Mouse (Mus musculus): ENCODE results near the gene Krtap16-3. TPM values are rescaled to one million over a fixed set of nuclear protein-coding genes. Genes with fewer than 3 reads are reported as not detected.

Krtap16-3 gene
- total RNA-seq (2014; fragmentation: Nextera tagmentation) (not detected in 2 replicates), total RNA-seq (2017) (not detected in 2 replicates)

DNA sequence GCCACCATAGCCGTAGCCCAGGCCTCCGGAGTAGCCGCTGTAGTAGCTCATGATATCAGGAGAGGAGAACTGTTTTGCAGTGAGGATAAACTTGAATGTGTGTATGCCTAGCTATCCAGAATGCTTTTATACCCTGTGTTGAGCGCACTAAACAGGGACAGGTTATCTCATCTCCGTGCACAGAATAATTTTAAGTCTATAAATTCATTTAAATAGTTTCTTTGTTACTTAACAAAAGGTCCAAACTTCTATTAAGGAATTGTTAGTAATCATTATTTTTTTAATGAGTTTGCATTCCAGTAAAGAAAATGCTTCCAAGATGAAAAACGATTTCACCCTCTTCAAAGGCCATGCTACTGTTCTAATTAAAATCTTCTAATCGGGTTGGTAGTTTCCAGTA lies at the start of gene Krtap16-3:
Gene Krtap16-3, minus strand, starts transcription at position 101 of the 400 bp plus-strand sequence.
- no peak for ATAC-seq (replicated peaks; ENCODE audit: poor library complexity, severe bottlenecking)

DNA sequence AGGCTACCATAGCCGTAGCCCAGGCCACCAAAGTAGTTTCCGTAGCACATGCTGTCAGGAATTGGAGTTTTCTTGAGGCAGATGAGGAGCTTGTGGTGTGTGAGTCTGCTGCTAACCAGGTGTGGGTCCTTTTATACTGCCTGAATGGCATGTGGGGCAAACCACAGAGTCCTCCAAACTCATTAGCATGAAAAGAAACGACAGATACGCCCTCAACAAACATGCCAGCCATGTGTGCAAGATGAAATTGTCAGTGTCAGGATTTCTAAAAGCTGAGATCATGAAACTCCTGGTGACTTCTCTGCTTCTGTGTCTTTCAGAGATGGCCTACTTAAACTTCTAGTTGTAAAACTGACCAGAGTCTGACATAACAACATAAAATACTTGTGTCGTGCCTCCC lies 48.0 kb upstream of the Krtap16-3 start, which contains the start of gene Krtap22-2:
Gene Krtap22-2, minus strand, starts transcription at position 101 of the 400 bp plus-strand sequence.
- no peak for ATAC-seq (replicated peaks; ENCODE audit: poor library complexity, severe bottlenecking)

DNA sequence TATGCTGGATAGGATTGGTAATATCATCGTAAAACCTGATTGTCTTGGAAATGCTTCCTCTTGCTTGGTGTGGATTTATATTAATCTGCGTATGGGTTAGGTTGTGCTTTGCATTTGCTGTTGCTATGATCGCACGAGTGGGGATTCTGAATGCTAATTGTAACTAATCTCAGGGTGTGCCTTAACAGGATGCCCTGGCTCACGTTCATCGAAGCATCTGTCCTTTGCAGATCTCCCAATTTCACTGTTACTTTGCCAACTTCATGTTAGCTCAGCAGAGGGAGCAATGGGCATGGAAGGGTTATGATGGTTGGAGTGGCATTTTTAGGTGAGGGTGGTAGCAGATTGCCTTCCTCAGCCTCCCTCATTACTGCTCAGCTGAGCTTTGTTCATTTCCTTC lies 21.6 kb downstream of the Krtap16-3 start:
- no peak for ATAC-seq (replicated peaks; ENCODE audit: poor library complexity, severe bottlenecking)

DNA sequence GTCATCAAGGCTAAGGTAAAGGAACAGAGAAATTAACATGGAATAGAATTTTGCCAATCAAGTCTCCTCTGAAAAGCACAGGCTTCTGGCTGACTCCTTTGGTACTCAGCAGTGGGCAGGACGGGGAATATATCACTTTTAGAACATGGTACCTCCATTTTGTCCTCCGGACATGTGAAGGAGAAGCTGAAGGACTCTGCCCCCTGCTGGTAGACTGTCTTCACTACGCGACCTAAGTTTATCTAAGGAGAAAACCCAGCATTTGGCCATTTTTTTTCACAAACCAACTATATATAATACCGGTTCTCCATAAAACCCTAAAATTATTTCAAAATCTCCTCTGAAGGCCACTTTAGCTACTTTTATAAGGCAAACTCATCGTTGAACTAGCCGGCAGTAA lies 24.4 kb downstream of the Krtap16-3 start:
- ATAC-seq (replicated peaks; ENCODE audit: poor library complexity, severe bottlenecking), result no peak

DNA sequence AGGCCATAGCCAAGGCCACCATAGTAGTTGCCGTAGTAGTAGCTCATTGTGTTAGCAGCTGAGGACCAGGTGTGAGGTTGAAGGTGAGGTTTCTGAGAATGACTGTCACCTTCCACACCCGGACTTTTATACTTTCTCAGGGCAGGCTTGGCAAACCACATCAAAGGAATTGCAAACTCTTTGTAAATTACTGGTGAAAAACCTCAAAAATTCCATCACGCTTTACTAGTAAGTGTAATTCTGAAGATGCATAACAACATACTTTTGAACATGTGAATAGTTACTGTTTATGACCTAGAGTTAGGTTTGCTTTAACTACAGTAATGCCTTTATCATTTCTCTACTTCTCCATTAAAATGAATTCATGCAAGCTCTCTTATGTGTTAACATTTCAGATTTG lies 30.5 kb downstream of the Krtap16-3 start, which contains the start of gene Krtap19-9b:
Gene Krtap19-9b, minus strand, starts transcription at position 101 of the 400 bp plus-strand sequence.
- no peak for ATAC-seq (replicated peaks; ENCODE audit: poor library complexity, severe bottlenecking)

Other genes starting within 250 kb of the Krtap16-3 start
- not detected in 2 replicates for gene Krtap13-1, start 234.0 kb downstream of the Krtap16-3 start, total RNA-seq (2014; fragmentation: Nextera tagmentation)
- not detected in 2 replicates for gene Krtap13-1, start 234.0 kb downstream of the Krtap16-3 start, total RNA-seq (2017)
- gene Krtap13, start 211.2 kb downstream of the Krtap16-3 start, total RNA-seq (2014; fragmentation: Nextera tagmentation), result not detected in 2 replicates
- gene Krtap13, start 211.2 kb downstream of the Krtap16-3 start, total RNA-seq (2017), result not detected in 2 replicates
- not detected in 2 replicates for gene 2310034C09Rik, start 204.0 kb downstream of the Krtap16-3 start, total RNA-seq (2014; fragmentation: Nextera tagmentation)
- gene 2310034C09Rik, start 204.0 kb downstream of the Krtap16-3 start, total RNA-seq (2017), result not detected in 2 replicates
- not detected in 2 replicates for gene 2310057N15Rik, start 188.7 kb downstream of the Krtap16-3 start, total RNA-seq (2014; fragmentation: Nextera tagmentation)
- gene 2310057N15Rik, start 188.7 kb downstream of the Krtap16-3 start, total RNA-seq (2017), result not detected in 2 replicates
- gene Gm5965, start 185.0 kb downstream of the Krtap16-3 start, total RNA-seq (2014; fragmentation: Nextera tagmentation), result not detected in 2 replicates
- gene Gm5965, start 185.0 kb downstream of the Krtap16-3 start, total RNA-seq (2017), result not detected in 2 replicates
- not detected in 2 replicates for gene Gm20741, start 150.7 kb downstream of the Krtap16-3 start, total RNA-seq (2014; fragmentation: Nextera tagmentation)
- gene Gm20741, start 150.7 kb downstream of the Krtap16-3 start, total RNA-seq (2017), result not detected in 2 replicates
- gene Krtap15, start 142.7 kb downstream of the Krtap16-3 start, total RNA-seq (2014; fragmentation: Nextera tagmentation), result not detected in 2 replicates
- not detected in 2 replicates for gene Krtap15, start 142.7 kb downstream of the Krtap16-3 start, total RNA-seq (2017)
- not detected in 2 replicates for gene Krtap14, start 136.7 kb downstream of the Krtap16-3 start, total RNA-seq (2014; fragmentation: Nextera tagmentation)
- gene Krtap14, start 136.7 kb downstream of the Krtap16-3 start, total RNA-seq (2017), result not detected in 2 replicates
- gene Krtap19-1, start 93.5 kb downstream of the Krtap16-3 start, total RNA-seq (2014; fragmentation: Nextera tagmentation), result not detected in 2 replicates
- not detected in 2 replicates for gene Krtap19-1, start 93.5 kb downstream of the Krtap16-3 start, total RNA-seq (2017)
- not detected in 2 replicates for gene Krtap19-2, start 88.6 kb downstream of the Krtap16-3 start, total RNA-seq (2014; fragmentation: Nextera tagmentation)
- not detected in 2 replicates for gene Krtap19-2, start 88.6 kb downstream of the Krtap16-3 start, total RNA-seq (2017)
- not detected in 2 replicates for gene Krtap19-3, start 84.8 kb downstream of the Krtap16-3 start, total RNA-seq (2014; fragmentation: Nextera tagmentation)
- gene Krtap19-3, start 84.8 kb downstream of the Krtap16-3 start, total RNA-seq (2017), result not detected in 2 replicates
- not detected in 2 replicates for gene Krtap19-4, start 77.8 kb downstream of the Krtap16-3 start, total RNA-seq (2014; fragmentation: Nextera tagmentation)
- not detected in 2 replicates for gene Krtap19-4, start 77.8 kb downstream of the Krtap16-3 start, total RNA-seq (2017)
- not detected in 2 replicates for gene Krtap19-5, start 66.4 kb downstream of the Krtap16-3 start, total RNA-seq (2014; fragmentation: Nextera tagmentation)
- not detected in 2 replicates for gene Krtap19-5, start 66.4 kb downstream of the Krtap16-3 start, total RNA-seq (2017)
- not detected in 2 replicates for gene Krtap19-9b, start 30.6 kb downstream of the Krtap16-3 start, total RNA-seq (2014; fragmentation: Nextera tagmentation)
- not detected in 2 replicates for gene Krtap19-9b, start 30.6 kb downstream of the Krtap16-3 start, total RNA-seq (2017)
- not detected in 2 replicates for gene Krtap22-2, start 47.9 kb upstream of the Krtap16-3 start, total RNA-seq (2014; fragmentation: Nextera tagmentation)
- not detected in 2 replicates for gene Krtap22-2, start 47.9 kb upstream of the Krtap16-3 start, total RNA-seq (2017)
- not detected in 2 replicates for gene Gm10229, start 52.4 kb upstream of the Krtap16-3 start, total RNA-seq (2014; fragmentation: Nextera tagmentation)
- gene Gm10229, start 52.4 kb upstream of the Krtap16-3 start, total RNA-seq (2017), result not detected in 2 replicates
- gene Krtap6-1, start 68.8 kb upstream of the Krtap16-3 start, total RNA-seq (2014; fragmentation: Nextera tagmentation), result not detected in 2 replicates
- gene Krtap6-1, start 68.8 kb upstream of the Krtap16-3 start, total RNA-seq (2017), result not detected in 2 replicates
- gene Gm10228, start 78.6 kb upstream of the Krtap16-3 start, total RNA-seq (2014; fragmentation: Nextera tagmentation), result not detected in 2 replicates
- not detected in 2 replicates for gene Gm10228, start 78.6 kb upstream of the Krtap16-3 start, total RNA-seq (2017)
- gene Krtap6-5, start 85.0 kb upstream of the Krtap16-3 start, total RNA-seq (2014; fragmentation: Nextera tagmentation), result not detected in 2 replicates
- gene Krtap6-5, start 85.0 kb upstream of the Krtap16-3 start, total RNA-seq (2017), result not detected in 2 replicates
- not detected in 2 replicates for gene 1110025L11Rik, start 101.1 kb upstream of the Krtap16-3 start, total RNA-seq (2014; fragmentation: Nextera tagmentation)
- gene 1110025L11Rik, start 101.1 kb upstream of the Krtap16-3 start, total RNA-seq (2017), result not detected in 2 replicates
- gene Krtap6-3, start 121.1 kb upstream of the Krtap16-3 start, total RNA-seq (2014; fragmentation: Nextera tagmentation), result not detected in 2 replicates
- not detected in 2 replicates for gene Krtap6-3, start 121.1 kb upstream of the Krtap16-3 start, total RNA-seq (2017)
- gene Gm6358, start 178.0 kb upstream of the Krtap16-3 start, total RNA-seq (2014; fragmentation: Nextera tagmentation), result not detected in 2 replicates
- not detected in 2 replicates for gene Gm6358, start 178.0 kb upstream of the Krtap16-3 start, total RNA-seq (2017)
- gene Gm10061, start 188.2 kb upstream of the Krtap16-3 start, total RNA-seq (2014; fragmentation: Nextera tagmentation), result not detected in 2 replicates
- gene Gm10061, start 188.2 kb upstream of the Krtap16-3 start, total RNA-seq (2017), result not detected in 2 replicates
- gene Gm9789, start 195.1 kb upstream of the Krtap16-3 start, total RNA-seq (2014; fragmentation: Nextera tagmentation), result not detected in 2 replicates
- not detected in 2 replicates for gene Gm9789, start 195.1 kb upstream of the Krtap16-3 start, total RNA-seq (2017)
- not detected in 2 replicates for gene Gm7735, start 206.6 kb upstream of the Krtap16-3 start, total RNA-seq (2014; fragmentation: Nextera tagmentation)
- not detected in 2 replicates for gene Gm7735, start 206.6 kb upstream of the Krtap16-3 start, total RNA-seq (2017)
- not detected in 2 replicates for gene 1110057P08Rik, start 211.9 kb upstream of the Krtap16-3 start, total RNA-seq (2014; fragmentation: Nextera tagmentation)
- not detected in 2 replicates for gene 1110057P08Rik, start 211.9 kb upstream of the Krtap16-3 start, total RNA-seq (2017)
- gene Krtap20-2, start 243.0 kb upstream of the Krtap16-3 start, total RNA-seq (2014; fragmentation: Nextera tagmentation), result not detected in 2 replicates
- gene Krtap20-2, start 243.0 kb upstream of the Krtap16-3 start, total RNA-seq (2017), result not detected in 2 replicates